Mouse (Mus musculus): Measurements from ENCODE around the gene Krt24. TPM values are rescaled to one million over a fixed set of nuclear protein-coding genes. Genes with fewer than 3 reads are reported as not detected.

Gene Krt24
- polyA plus RNA-seq (2014; fragmentation: Nextera tagmentation; extraction: Ambion mirVana) = not detected in 2 replicates

DNA sequence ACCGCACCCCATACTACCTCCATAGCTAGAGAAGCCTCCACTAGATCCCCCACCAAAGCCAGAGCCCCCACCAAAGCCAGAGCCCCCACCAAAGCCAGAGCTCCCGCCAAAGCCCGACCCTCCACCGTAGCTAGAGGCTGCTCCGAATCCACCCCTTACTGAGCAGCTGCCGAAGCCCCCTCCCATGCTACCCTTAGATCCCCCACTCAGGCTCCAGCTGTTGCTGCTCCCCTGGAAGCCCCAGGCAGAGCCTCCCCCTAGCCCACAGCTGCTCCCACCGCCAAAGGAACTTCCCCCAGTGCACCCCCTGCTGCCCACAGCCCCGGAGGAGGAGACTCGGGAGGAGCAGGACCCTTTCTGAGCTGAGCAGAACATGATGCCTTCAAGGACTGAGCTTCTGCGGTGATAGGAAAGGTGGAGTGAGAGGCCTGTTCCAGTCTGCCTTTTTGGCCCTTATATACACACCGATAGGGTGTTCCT, at the start of gene Krt24:
TSS of gene Krt24 (minus strand) at position 430 of the 480 bp plus-strand sequence.
- H3K4me3 ChIP-seq (ENCODE audit: control insufficient read depth in 1 of 2, insufficient read depth in 1 of 2, low read depth in 1 of 2, low read length in 2 of 2) = no peak within 1 kb of the TSS
- H3K27me3 ChIP-seq (ENCODE audit: control insufficient read depth, insufficient read depth, low read length) = no peaks in the 10 kb centered on the region
- no peak within 1 kb of the TSS for H3K27ac ChIP-seq (replicated peaks in 1 of 2; ENCODE audit: control insufficient read depth in 1 of 2, insufficient read depth in 1 of 2, low read depth in 2 of 2, low read length in 2 of 2)
- no peaks in the 10 kb centered on the region for H3K4me1 ChIP-seq (ENCODE audit: control insufficient read depth in 2 of 2, insufficient read depth in 2 of 2, low read length in 2 of 2)
- no peak within 1 kb of the TSS for H3K4me2 ChIP-seq (ENCODE audit: low read length)
- no peaks in the 10 kb centered on the region for H3K36me3 ChIP-seq (ENCODE audit: control insufficient read depth, insufficient read depth, low read length)
- H3K9me3 ChIP-seq (ENCODE audit: control insufficient read depth, low read length) = no peaks in the 10 kb centered on the region
- no peak within 1 kb of the TSS for H3K9ac ChIP-seq (ENCODE audit: low read length)
- no peak for ATAC-seq (ENCODE audit: insufficient number of reproducible peaks, insufficient read depth, low FRiP score, low read depth)
- WGBS = 41% methylated on average over 11 of the region's 11 CpGs

DNA sequence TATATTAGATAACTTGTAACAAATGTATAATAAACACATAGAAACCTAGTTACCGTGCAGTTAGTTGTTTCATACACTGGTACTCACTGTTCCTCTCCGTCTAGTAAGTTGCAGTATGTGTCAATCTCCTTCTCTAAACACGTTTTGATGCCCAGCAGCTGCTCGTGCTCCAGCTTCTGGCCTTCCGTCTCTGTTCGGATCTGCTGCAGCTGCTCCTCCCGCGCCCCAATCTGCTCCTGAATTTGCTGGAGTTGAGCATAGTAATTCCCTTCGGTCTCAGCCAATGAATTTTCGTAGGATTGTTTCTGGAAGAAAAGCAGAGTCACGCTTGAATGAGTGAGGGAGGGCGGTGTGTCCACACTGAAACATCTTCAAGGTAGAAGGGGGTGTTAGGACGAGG, 48.4 kb upstream of the Krt24 start:
- H3K4me2 ChIP-seq (ENCODE audit: low read length) = no peak overlapping the region
- H3K4me3 ChIP-seq (ENCODE audit: control insufficient read depth in 1 of 2, insufficient read depth in 1 of 2, low read depth in 1 of 2, low read length in 2 of 2) = no peak overlapping the region
- H3K27ac ChIP-seq (replicated peaks in 1 of 2; ENCODE audit: control insufficient read depth in 1 of 2, insufficient read depth in 1 of 2, low read depth in 2 of 2, low read length in 2 of 2) = no peak overlapping the region
- H3K9ac ChIP-seq (ENCODE audit: low read length) = no peak overlapping the region
- no peaks in the 10 kb centered on the region for H3K27me3 ChIP-seq (ENCODE audit: control insufficient read depth, insufficient read depth, low read length)
- 74% methylated on average over 13 of the region's 13 CpGs for WGBS
- no peaks in the 10 kb centered on the region for H3K9me3 ChIP-seq (ENCODE audit: control insufficient read depth, low read length)
- H3K4me1 ChIP-seq (ENCODE audit: control insufficient read depth in 2 of 2, insufficient read depth in 2 of 2, low read length in 2 of 2) = no peaks in the 10 kb centered on the region
- ATAC-seq (ENCODE audit: insufficient number of reproducible peaks, insufficient read depth, low FRiP score, low read depth) = no peak
- no peaks in the 10 kb centered on the region for H3K36me3 ChIP-seq (ENCODE audit: control insufficient read depth, insufficient read depth, low read length)

DNA sequence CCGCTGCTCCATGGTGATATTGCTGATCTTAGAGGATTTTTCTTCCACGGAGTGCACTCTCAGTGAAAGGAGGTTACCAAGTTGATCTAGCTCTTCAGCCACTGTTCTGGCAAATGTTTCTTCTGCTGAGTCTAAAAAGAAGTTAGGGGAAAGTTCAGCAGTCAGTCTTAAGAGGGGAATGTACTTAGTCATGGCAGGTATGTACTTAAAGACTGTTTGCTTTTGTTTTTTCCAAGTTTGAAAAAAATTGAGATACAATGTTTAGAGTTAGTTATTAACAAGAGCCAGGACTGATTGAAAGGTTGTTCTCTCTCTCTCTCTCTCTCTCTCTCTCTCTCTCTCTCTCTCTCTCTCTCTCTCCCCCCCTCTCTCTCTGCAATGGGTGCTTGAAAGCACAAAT, 44.6 kb upstream of the Krt24 start:
- ATAC-seq (ENCODE audit: insufficient number of reproducible peaks, insufficient read depth, low FRiP score, low read depth) = no peak
- no peaks in the 10 kb centered on the region for H3K27me3 ChIP-seq (ENCODE audit: control insufficient read depth, insufficient read depth, low read length)
- no peak overlapping the region for H3K27ac ChIP-seq (replicated peaks in 1 of 2; ENCODE audit: control insufficient read depth in 1 of 2, insufficient read depth in 1 of 2, low read depth in 2 of 2, low read length in 2 of 2)
- WGBS = 63% methylated on average over 2 of the region's 2 CpGs
- H3K4me2 ChIP-seq (ENCODE audit: low read length) = no peak overlapping the region
- no peaks in the 10 kb centered on the region for H3K36me3 ChIP-seq (ENCODE audit: control insufficient read depth, insufficient read depth, low read length)
- no peak overlapping the region for H3K9ac ChIP-seq (ENCODE audit: low read length)
- no peaks in the 10 kb centered on the region for H3K4me1 ChIP-seq (ENCODE audit: control insufficient read depth in 2 of 2, insufficient read depth in 2 of 2, low read length in 2 of 2)
- H3K9me3 ChIP-seq (ENCODE audit: control insufficient read depth, low read length) = no peaks in the 10 kb centered on the region
- H3K4me3 ChIP-seq (ENCODE audit: control insufficient read depth in 1 of 2, insufficient read depth in 1 of 2, low read depth in 1 of 2, low read length in 2 of 2) = no peak overlapping the region

DNA sequence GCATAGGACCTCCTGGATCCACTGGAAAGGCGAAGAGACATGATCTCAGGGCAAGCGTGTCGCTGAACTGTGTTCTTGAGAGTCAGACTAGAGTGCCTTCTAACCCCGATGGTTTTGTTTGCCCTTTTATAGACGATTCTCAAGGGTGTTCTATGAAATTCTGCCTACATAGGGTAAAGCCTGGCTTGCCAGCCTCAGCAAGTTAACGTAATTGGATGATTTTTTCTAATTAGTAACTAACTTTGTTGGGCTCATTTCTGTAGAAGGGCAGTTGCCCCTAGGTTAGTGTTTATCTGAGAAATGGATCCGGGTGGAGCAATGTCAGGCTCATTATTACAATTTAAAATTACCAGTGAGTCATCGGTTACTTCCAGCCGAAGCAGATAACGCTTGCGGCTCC, 37.8 kb upstream of the Krt24 start, which contains the start of gene Krt25:
TSS of gene Krt25 (minus strand) at position 101 of the 400 bp plus-strand sequence.
- Histone ChIP-seq H3K4me2 (ENCODE audit: low read length) (no peak within 1 kb of the TSS), H3K4me3 (ENCODE audit: control insufficient read depth in 1 of 2, insufficient read depth in 1 of 2, low read depth in 1 of 2, low read length in 2 of 2) (no peak within 1 kb of the TSS), H3K4me1 (ENCODE audit: control insufficient read depth in 2 of 2, insufficient read depth in 2 of 2, low read length in 2 of 2) (peaks cover 0 to 3% of the 10 kb centered on the region in 2 experiments; a peak in 1 of 4 replicates), H3K9ac (ENCODE audit: low read length) (no peak within 1 kb of the TSS), H3K27me3 (ENCODE audit: control insufficient read depth, insufficient read depth, low read length) (no peaks in the 10 kb centered on the region), H3K36me3 (ENCODE audit: control insufficient read depth, insufficient read depth, low read length) (no peaks in the 10 kb centered on the region), H3K9me3 (ENCODE audit: control insufficient read depth, low read length) (no peaks in the 10 kb centered on the region), H3K27ac (replicated peaks in 1 of 2; ENCODE audit: control insufficient read depth in 1 of 2, insufficient read depth in 1 of 2, low read depth in 2 of 2, low read length in 2 of 2) (no peak within 1 kb of the TSS)
- 86% methylated on average over 11 of the region's 11 CpGs for WGBS
- ATAC-seq (ENCODE audit: insufficient number of reproducible peaks, insufficient read depth, low FRiP score, low read depth) = no peak

DNA sequence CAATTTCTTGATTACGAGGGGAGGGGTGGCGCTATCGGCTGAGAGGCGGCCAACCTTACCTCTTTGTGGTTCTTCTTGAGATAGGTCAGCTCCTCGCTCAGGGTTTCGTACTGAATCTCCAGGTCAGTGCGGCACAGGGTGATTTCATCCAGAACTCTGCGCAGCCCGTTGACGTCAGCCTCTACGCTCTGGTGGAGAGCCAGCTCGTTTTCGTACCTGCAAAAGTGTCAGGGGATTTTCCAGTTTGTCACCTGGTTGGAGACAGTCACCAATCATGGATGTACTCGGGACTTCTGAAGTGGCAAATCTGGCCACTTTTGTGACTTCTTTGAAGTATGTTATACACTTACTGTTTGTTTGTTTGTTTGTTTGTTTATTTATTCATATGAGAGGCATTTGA, 36.0 kb upstream of the Krt24 start:
- Histone ChIP-seq H3K9ac (ENCODE audit: low read length) (no peak overlapping the region), H3K9me3 (ENCODE audit: control insufficient read depth, low read length) (no peaks in the 10 kb centered on the region), H3K4me2 (ENCODE audit: low read length) (no peak overlapping the region), H3K4me1 (ENCODE audit: control insufficient read depth in 2 of 2, insufficient read depth in 2 of 2, low read length in 2 of 2) (peaks cover 0 to 3% of the 10 kb centered on the region in 2 experiments; a peak in 1 of 4 replicates), H3K4me3 (ENCODE audit: control insufficient read depth in 1 of 2, insufficient read depth in 1 of 2, low read depth in 1 of 2, low read length in 2 of 2) (no peak overlapping the region), H3K36me3 (ENCODE audit: control insufficient read depth, insufficient read depth, low read length) (no peaks in the 10 kb centered on the region), H3K27ac (replicated peaks in 1 of 2; ENCODE audit: control insufficient read depth in 1 of 2, insufficient read depth in 1 of 2, low read depth in 2 of 2, low read length in 2 of 2) (no peak overlapping the region), H3K27me3 (ENCODE audit: control insufficient read depth, insufficient read depth, low read length) (no peaks in the 10 kb centered on the region)
- ATAC-seq (ENCODE audit: insufficient number of reproducible peaks, insufficient read depth, low FRiP score, low read depth) = no peak
- WGBS = 82% methylated on average over 14 of the region's 14 CpGs

DNA sequence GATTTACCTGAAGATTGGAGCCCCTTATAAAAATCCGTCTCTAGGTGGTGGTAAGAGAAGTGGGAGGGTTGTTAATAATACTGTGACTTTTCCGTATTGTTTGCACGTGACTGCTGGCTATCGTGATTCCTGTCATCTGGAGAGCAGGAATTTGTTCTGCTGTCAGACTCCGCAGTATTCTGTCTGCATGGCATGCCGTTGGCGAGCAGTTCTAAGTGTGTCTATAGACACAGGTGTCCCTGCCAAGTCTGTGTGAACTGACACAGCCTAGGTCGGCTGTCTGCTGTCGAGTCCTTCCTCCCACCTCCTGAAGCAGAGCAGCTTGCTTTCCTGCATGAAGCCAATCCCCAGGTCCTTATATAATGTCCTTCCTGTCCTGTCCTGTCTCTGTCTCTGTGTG, 34.1 kb upstream of the Krt24 start:
- no peaks in the 10 kb centered on the region for H3K36me3 ChIP-seq (ENCODE audit: control insufficient read depth, insufficient read depth, low read length)
- H3K27me3 ChIP-seq (ENCODE audit: control insufficient read depth, insufficient read depth, low read length) = no peaks in the 10 kb centered on the region
- ATAC-seq (ENCODE audit: insufficient number of reproducible peaks, insufficient read depth, low FRiP score, low read depth) = no peak
- H3K9ac ChIP-seq (ENCODE audit: low read length) = no peak overlapping the region
- no peaks in the 10 kb centered on the region for H3K9me3 ChIP-seq (ENCODE audit: control insufficient read depth, low read length)
- no peak overlapping the region for H3K4me3 ChIP-seq (ENCODE audit: control insufficient read depth in 1 of 2, insufficient read depth in 1 of 2, low read depth in 1 of 2, low read length in 2 of 2)
- peaks cover 0 to 3% of the 10 kb centered on the region in 2 experiments; a peak in 1 of 4 replicates for H3K4me1 ChIP-seq (ENCODE audit: control insufficient read depth in 2 of 2, insufficient read depth in 2 of 2, low read length in 2 of 2)
- H3K4me2 ChIP-seq (ENCODE audit: low read length) = peak overlapping the region; percentile 49
- no peak overlapping the region for H3K27ac ChIP-seq (replicated peaks in 1 of 2; ENCODE audit: control insufficient read depth in 1 of 2, insufficient read depth in 1 of 2, low read depth in 2 of 2, low read length in 2 of 2)
- WGBS = 24% methylated on average over 9 of the region's 9 CpGs

DNA sequence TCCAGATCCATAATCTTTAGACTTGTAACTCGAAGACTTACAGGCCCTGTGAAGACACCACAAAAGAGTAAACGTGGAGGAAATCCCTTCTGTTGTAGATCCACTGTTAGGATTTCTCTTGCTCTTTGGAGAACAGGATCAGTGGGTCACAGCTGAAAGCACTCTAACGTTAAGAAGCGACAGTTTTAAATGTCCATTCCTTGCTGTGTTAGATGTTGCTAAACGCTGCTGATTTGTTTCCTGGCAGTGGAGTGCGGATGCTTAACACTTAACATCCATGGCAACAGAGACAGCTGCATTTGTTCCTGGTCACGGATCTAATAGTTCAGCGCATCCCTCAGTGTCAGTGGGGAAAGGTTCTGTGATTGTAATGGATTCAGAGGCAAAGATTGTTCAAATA, 31.5 kb upstream of the Krt24 start:
- Histone ChIP-seq H3K27me3 (ENCODE audit: control insufficient read depth, insufficient read depth, low read length) (no peaks in the 10 kb centered on the region), H3K9ac (ENCODE audit: low read length) (no peak overlapping the region), H3K27ac (replicated peaks in 1 of 2; ENCODE audit: control insufficient read depth in 1 of 2, insufficient read depth in 1 of 2, low read depth in 2 of 2, low read length in 2 of 2) (no peak overlapping the region), H3K4me2 (ENCODE audit: low read length) (no peak overlapping the region), H3K36me3 (ENCODE audit: control insufficient read depth, insufficient read depth, low read length) (no peaks in the 10 kb centered on the region), H3K4me3 (ENCODE audit: control insufficient read depth in 1 of 2, insufficient read depth in 1 of 2, low read depth in 1 of 2, low read length in 2 of 2) (no peak overlapping the region), H3K4me1 (ENCODE audit: control insufficient read depth in 2 of 2, insufficient read depth in 2 of 2, low read length in 2 of 2) (peaks cover 0 to 3% of the 10 kb centered on the region in 2 experiments; a peak in 1 of 4 replicates), H3K9me3 (ENCODE audit: control insufficient read depth, low read length) (no peaks in the 10 kb centered on the region)
- 64% methylated on average over 8 of the region's 8 CpGs for WGBS
- no peak for ATAC-seq (ENCODE audit: insufficient number of reproducible peaks, insufficient read depth, low FRiP score, low read depth)

DNA sequence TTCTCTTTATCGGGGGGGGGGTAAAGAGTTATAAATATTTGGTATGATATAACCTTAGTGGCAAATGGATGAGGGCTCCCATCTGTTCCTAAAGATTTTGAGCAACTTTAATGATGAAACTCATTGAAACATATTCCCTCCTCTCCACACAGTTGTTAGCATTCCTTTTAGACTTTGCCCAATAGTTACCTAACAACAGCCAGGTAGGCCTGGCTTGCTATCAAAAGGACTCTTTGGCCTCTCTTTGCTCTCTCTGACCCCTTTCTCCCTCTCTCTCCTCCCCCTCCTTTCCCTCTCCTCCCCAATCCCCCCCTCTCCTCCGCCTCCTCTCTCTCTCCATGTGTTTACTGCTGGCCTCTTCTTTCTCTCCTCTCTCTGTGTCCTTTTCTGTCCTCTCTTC, 29.5 kb upstream of the Krt24 start:
- Histone ChIP-seq H3K4me3 (ENCODE audit: control insufficient read depth in 1 of 2, insufficient read depth in 1 of 2, low read depth in 1 of 2, low read length in 2 of 2) (no peak overlapping the region), H3K27me3 (ENCODE audit: control insufficient read depth, insufficient read depth, low read length) (no peaks in the 10 kb centered on the region), H3K9me3 (ENCODE audit: control insufficient read depth, low read length) (no peaks in the 10 kb centered on the region), H3K9ac (ENCODE audit: low read length) (no peak overlapping the region), H3K4me1 (ENCODE audit: control insufficient read depth in 2 of 2, insufficient read depth in 2 of 2, low read length in 2 of 2) (peaks cover 0 to 3% of the 10 kb centered on the region in 2 experiments; a peak in 1 of 4 replicates), H3K36me3 (ENCODE audit: control insufficient read depth, insufficient read depth, low read length) (no peaks in the 10 kb centered on the region), H3K27ac (replicated peaks in 1 of 2; ENCODE audit: control insufficient read depth in 1 of 2, insufficient read depth in 1 of 2, low read depth in 2 of 2, low read length in 2 of 2) (no peak overlapping the region), H3K4me2 (ENCODE audit: low read length) (no peak overlapping the region)
- 81% methylated on average over 2 of the region's 2 CpGs for WGBS
- ATAC-seq (ENCODE audit: insufficient number of reproducible peaks, insufficient read depth, low FRiP score, low read depth) = no peak
